Mouse (Mus musculus): ENCODE data around the gene Gnb2. TPM values are rescaled to one million over a fixed set of nuclear protein-coding genes. Genes with fewer than 3 reads are reported as not detected.

The Gnb2 gene
- 534 and 1,215 TPM in 2 replicates for polyA plus RNA-seq (2012; rRNA removed)

GRCm38 (mm10) chr5:137533117-137533827 is at the start of gene Gnb2, which contains the start of gene Epo:
Gene Gnb2, minus strand, starts transcription at chr5:137533510.
Gene Epo, minus strand, starts transcription at chr5:137533242.
- peak within 1 kb of the TSS; percentile 88 for H3K4me3 ChIP-seq (ENCODE audit: low read depth, low read length)
- H3K36me3 ChIP-seq (ENCODE audit: control insufficient read depth, insufficient read depth, low read length) = peaks cover 20% of the 10 kb centered on the region
- H3K27ac ChIP-seq (ENCODE audit: insufficient read depth, low read depth, low read length) = peak within 1 kb of the TSS; percentile 93
- no peaks in the 10 kb centered on the region for H3K27me3 ChIP-seq (ENCODE audit: control insufficient read depth, insufficient read depth, low read length)
- TF ChIP-seq CTCF (IDR thresholded peaks at IDR 0.05; ENCODE audit: extremely low read depth, insufficient read length, insufficient replicate concordance, low read depth, low read length) (no peak), POLR2A (IDR thresholded peaks at IDR 0.05; ENCODE audit: low read depth, low read length) (peak; percentile 91)
- under 1% methylated on average over 40 of the region's 40 CpGs for WGBS
- peaks cover 6% of the 10 kb centered on the region for H3K4me1 ChIP-seq (ENCODE audit: control insufficient read depth, insufficient read depth, insufficient read length, low read length)

GRCm38 (mm10) chr5:137582702-137583101 is 49.4 kb upstream of the Gnb2 start:
- H3K4me1 ChIP-seq (ENCODE audit: control insufficient read depth, insufficient read depth, insufficient read length, low read length) = no peaks in the 10 kb centered on the region
- H3K36me3 ChIP-seq (ENCODE audit: control insufficient read depth, insufficient read depth, low read length) = no peaks in the 10 kb centered on the region
- no peak overlapping the region for H3K27ac ChIP-seq (ENCODE audit: insufficient read depth, low read depth, low read length)
- no peak overlapping the region for H3K4me3 ChIP-seq (ENCODE audit: low read depth, low read length)
- peaks cover 11% of the 10 kb centered on the region; the same call in 1 of the 2 replicates for H3K27me3 ChIP-seq (ENCODE audit: control insufficient read depth, insufficient read depth, low read length)
- no peak for TF ChIP-seq CTCF (IDR thresholded peaks at IDR 0.05; ENCODE audit: extremely low read depth, insufficient read length, insufficient replicate concordance, low read depth, low read length)
- no peak for TF ChIP-seq POLR2A (IDR thresholded peaks at IDR 0.05; ENCODE audit: low read depth, low read length)
- WGBS = 45% methylated on average over 8 of the region's 8 CpGs

- no peaks in the 10 kb centered on the region for H3K4me1 ChIP-seq (ENCODE audit: control insufficient read depth, insufficient read depth, insufficient read length, low read length)
- no peaks in the 10 kb centered on the region for H3K36me3 ChIP-seq (ENCODE audit: control insufficient read depth, insufficient read depth, low read length)
- TF ChIP-seq POLR2A (IDR thresholded peaks at IDR 0.05; ENCODE audit: low read depth, low read length) = no peak
- TF ChIP-seq CTCF (IDR thresholded peaks at IDR 0.05; ENCODE audit: extremely low read depth, insufficient read length, insufficient replicate concordance, low read depth, low read length) = no peak
- H3K27ac ChIP-seq (ENCODE audit: insufficient read depth, low read depth, low read length) = no peak overlapping the region
- H3K4me3 ChIP-seq (ENCODE audit: low read depth, low read length) = no peak overlapping the region
- WGBS = 70% methylated on average over 6 of the region's 6 CpGs
- peaks cover 11% of the 10 kb centered on the region; the same call in 1 of the 2 replicates for H3K27me3 ChIP-seq (ENCODE audit: control insufficient read depth, insufficient read depth, low read length)
Observed at GRCm38 (mm10) chr5:137580246-137580645, 46.9 kb upstream of the Gnb2 start.

- Histone ChIP-seq H3K4me3 (ENCODE audit: low read depth, low read length) (no peak overlapping the region), H3K27me3 (ENCODE audit: control insufficient read depth, insufficient read depth, low read length) (no peaks in the 10 kb centered on the region)
Observed at GRCm38 (mm10) chr5:137574470-137574901, 41.2 kb upstream of the Gnb2 start.

GRCm38 (mm10) chr5:137570691-137571586 is 37.6 kb upstream of the Gnb2 start:
- Histone ChIP-seq H3K27ac (ENCODE audit: insufficient read depth, low read depth, low read length) (no peak overlapping the region), H3K27me3 (ENCODE audit: control insufficient read depth, insufficient read depth, low read length) (no peaks in the 10 kb centered on the region), H3K4me3 (ENCODE audit: low read depth, low read length) (no peak overlapping the region), H3K4me1 (ENCODE audit: control insufficient read depth, insufficient read depth, insufficient read length, low read length) (peaks cover 3% of the 10 kb centered on the region), H3K36me3 (ENCODE audit: control insufficient read depth, insufficient read depth, low read length) (no peaks in the 10 kb centered on the region)
- WGBS = 66% methylated on average over 17 of the region's 17 CpGs
- TF ChIP-seq POLR2A (IDR thresholded peaks at IDR 0.05; ENCODE audit: low read depth, low read length) = no peak
- TF ChIP-seq CTCF (IDR thresholded peaks at IDR 0.05; ENCODE audit: extremely low read depth, insufficient read length, insufficient replicate concordance, low read depth, low read length) = no peak

More at GRCm38 (mm10) chr5:137574470-137574901, 41.2 kb upstream of the Gnb2 start:
- Histone ChIP-seq H3K36me3 (ENCODE audit: control insufficient read depth, insufficient read depth, low read length) (no peaks in the 10 kb centered on the region), H3K27ac (ENCODE audit: insufficient read depth, low read depth, low read length) (no peak overlapping the region), H3K4me1 (ENCODE audit: control insufficient read depth, insufficient read depth, insufficient read length, low read length) (peaks cover 3% of the 10 kb centered on the region)
- no peak for TF ChIP-seq POLR2A (IDR thresholded peaks at IDR 0.05; ENCODE audit: low read depth, low read length)
- no peak for TF ChIP-seq CTCF (IDR thresholded peaks at IDR 0.05; ENCODE audit: extremely low read depth, insufficient read length, insufficient replicate concordance, low read depth, low read length)
- 13% methylated on average over 27 of the region's 27 CpGs for WGBS

GRCm38 (mm10) chr5:137570181-137570580 is 36.9 kb upstream of the Gnb2 start:
- no peaks in the 10 kb centered on the region for H3K36me3 ChIP-seq (ENCODE audit: control insufficient read depth, insufficient read depth, low read length)
- TF ChIP-seq POLR2A (IDR thresholded peaks at IDR 0.05; ENCODE audit: low read depth, low read length) = no peak
- no peak for TF ChIP-seq CTCF (IDR thresholded peaks at IDR 0.05; ENCODE audit: extremely low read depth, insufficient read length, insufficient replicate concordance, low read depth, low read length)
- no peak overlapping the region for H3K4me3 ChIP-seq (ENCODE audit: low read depth, low read length)
- H3K27ac ChIP-seq (ENCODE audit: insufficient read depth, low read depth, low read length) = no peak overlapping the region
- peaks cover 3% of the 10 kb centered on the region for H3K4me1 ChIP-seq (ENCODE audit: control insufficient read depth, insufficient read depth, insufficient read length, low read length)
- no peaks in the 10 kb centered on the region for H3K27me3 ChIP-seq (ENCODE audit: control insufficient read depth, insufficient read depth, low read length)
- 42% methylated on average over 7 of the region's 7 CpGs for WGBS
